Mouse (Mus musculus) skeletal muscle tissue, adult 2 months (tissue): ENCODE results near the gene AF366264.
"Not testable (repeated sequence)": the region's sequence is repeated elsewhere in the genome, so short reads cannot be mapped to it uniquely, and the experiment has no call there.

ENCODE experiments used
- DNase-seq: peaks from one replicate; pipeline ENCODE4 v3.0.0-alpha.2; 2012; ENCODE audit warnings: low read depth, low spot score

Gene AF366264

GRCm38 (mm10) chr8:13838289-13838688 lies at the start of gene AF366264:
TSS of gene AF366264 (minus strand) at chr8:13838389.
- DNase-seq, result not testable (repeated sequence)

- DNase-seq, result not testable (repeated sequence)
These were observed 5.1 kb upstream of the AF366264 start for GRCm38 (mm10) chr8:13843286-13843685.

GRCm38 (mm10) chr8:13828598-13829172 lies 9.5 kb downstream of the AF366264 start:
- DNase-seq, result no peak

GRCm38 (mm10) chr8:13799566-13799965 lies 38.6 kb downstream of the AF366264 start:
- no peak for DNase-seq

GRCm38 (mm10) chr8:13797676-13798075 lies 40.5 kb downstream of the AF366264 start:
- DNase-seq, result no peak

- no peak for DNase-seq
These were observed 44.5 kb downstream of the AF366264 start for GRCm38 (mm10) chr8:13793746-13794101.

GRCm38 (mm10) chr8:13793097-13793745 lies 45.0 kb downstream of the AF366264 start:
- DNase-seq, result no peak

GRCm38 (mm10) chr8:13789606-13790005 lies 48.6 kb downstream of the AF366264 start:
- DNase-seq, result no peak

GRCm38 (mm10) chr8:13785764-13786299 lies 52.4 kb downstream of the AF366264 start:
- DNase-seq, result peak; percentile 98

- DNase-seq, result peak; percentile 94
These were observed 52.9 kb downstream of the AF366264 start, which contains the start of gene Upf3a for GRCm38 (mm10) chr8:13785250-13785763. TSS of gene Upf3a (plus strand) at chr8:13785615.
